In genomic region chr1:180979484-180980251, GRCm38 (mm10) we compare ENCODE assay signal across 7 mouse cellular contexts.
"Had no signal": no experiment of that assay in that cellular context is flagged by ENCODE, and none has a peak within 500 bp of the region (broad histone marks: within the 10 kb centered on the region; RNA-seq: fewer than 3 reads in every experiment).

No protein-coding gene starts in this region.

- DNase-seq: kidney, adult 2 months; kidney, postnatal 25 days; layer of hippocampus, adult 9-11 months; lung, postnatal 4 days; midbrain, embryonic 14.5 days; spleen, adult 18-20 months; thymus, adult 2 months had no signal
